Mouse (Mus musculus) neutrophil, adult 5-6 weeks (primary cell): Measurements from ENCODE around the gene Chuk. TPM values are rescaled to one million over a fixed set of nuclear protein-coding genes. Genes with fewer than 3 reads are reported as not detected.
"Not testable (repeated sequence)": the region's sequence is repeated elsewhere in the genome, so short reads cannot be mapped to it uniquely, and the experiment has no call there.

Experiments used
- ATAC-seq: fragments of 151-379, 151-347 bp; 2 replicates; pipeline ENCODE4 v1.8.0; 2017; ENCODE audit warnings: mild to moderate bottlenecking, moderate TSS enrichment; ENCODE audit not compliant: insufficient number of reproducible peaks, poor library complexity, low FRiP score, severe bottlenecking; ENCODE audit errors: extremely low read depth
- total RNA-seq: library from RNA; stranded (forward); fragments of 200-1000 nt; gene quantifications from 2 replicates; pipeline ENCODE4 v1.2.3, GENCODE M21; 2017

Gene Chuk
- total RNA-seq: 132 and 136 TPM in 2 replicates

- peak; percentile 95 for ATAC-seq
These were observed at the start of gene Chuk for GRCm38 (mm10) chr19:44106831-44107660. TSS of gene Chuk (minus strand) at chr19:44107480.

DNA sequence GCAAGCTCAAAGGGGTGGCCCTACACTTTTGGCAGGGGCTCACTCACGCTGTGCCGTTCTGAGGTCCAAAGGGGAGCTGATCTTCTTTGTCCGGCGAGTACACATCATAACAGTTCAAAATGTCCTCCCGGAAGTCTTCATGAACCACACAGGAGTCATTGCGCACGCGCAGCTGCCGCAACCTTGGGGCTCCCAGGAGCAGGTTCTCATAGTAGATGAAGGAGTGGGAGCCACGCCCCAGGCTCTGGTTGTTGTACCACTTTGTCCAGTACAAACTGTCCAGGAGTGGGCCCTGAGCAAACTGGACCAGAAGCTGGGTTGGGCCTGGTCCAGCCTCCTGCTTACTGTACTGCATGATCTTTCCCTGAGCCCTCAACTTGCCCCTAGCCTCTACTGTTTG, 49.7 kb upstream of the Chuk start:
- no peak for ATAC-seq

- no peak for ATAC-seq
These were observed 46.5 kb upstream of the Chuk start for GRCm38 (mm10) chr19:44153781-44154180.

DNA sequence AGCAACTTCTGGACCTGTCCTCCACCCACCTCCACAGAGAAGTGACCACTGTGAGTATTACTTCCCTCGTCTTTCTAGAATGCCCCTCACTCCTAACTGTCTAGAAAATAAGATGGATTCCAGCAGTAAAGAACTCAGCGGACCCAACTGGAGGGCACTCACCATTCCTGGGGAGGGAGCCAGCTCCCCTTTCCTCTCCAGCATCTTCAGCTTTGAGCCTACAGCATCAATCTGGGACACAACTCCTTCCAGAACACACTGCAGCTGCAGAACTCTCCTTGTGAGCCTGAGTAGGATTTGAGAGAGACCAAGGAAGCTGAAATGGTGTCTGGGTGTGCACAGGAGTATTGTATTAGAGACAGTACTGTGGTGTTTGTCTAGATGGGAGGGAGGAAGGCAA, 41.7 kb upstream of the Chuk start:
- no peak for ATAC-seq

DNA sequence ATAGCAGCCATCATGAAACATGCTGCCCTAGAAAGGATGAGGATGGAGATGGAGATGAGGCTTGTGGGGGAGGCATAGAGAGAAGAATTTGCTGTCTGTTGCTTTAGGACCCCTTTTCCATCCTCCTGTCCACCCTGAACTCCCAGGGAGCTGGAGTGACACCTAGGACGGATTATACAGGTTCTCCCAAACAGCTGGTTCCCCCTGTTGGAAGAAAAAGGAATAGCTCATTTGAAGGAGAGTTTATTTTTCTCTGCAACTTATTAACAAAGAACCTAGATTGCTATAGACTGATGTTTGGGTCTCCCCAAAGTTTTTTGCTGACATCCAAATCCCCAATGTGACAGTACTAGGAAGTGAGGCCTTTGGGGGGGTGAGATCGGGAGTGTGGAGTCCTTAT, 41.1 kb upstream of the Chuk start:
- no peak for ATAC-seq

DNA sequence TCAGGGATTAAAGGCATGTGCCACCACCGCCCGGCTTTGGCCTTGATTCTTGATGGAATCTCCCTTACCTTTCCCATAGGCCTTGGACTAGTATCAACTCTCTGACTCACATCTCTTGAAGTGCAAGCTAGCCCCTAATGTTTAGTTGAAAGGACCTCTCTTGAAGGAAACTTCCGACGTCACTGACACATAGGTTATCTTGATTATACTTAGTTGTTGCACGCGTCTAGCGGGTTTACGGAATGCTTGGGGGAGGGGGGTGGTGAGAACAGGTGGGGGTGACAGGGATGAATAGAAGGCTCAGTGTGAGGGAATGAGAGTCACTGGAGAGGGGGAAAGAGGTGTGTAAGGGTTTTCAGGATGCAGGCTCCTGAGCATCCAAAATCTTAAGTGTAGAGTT, 39.7 kb upstream of the Chuk start:
- no peak for ATAC-seq

GRCm38 (mm10) chr19:44146568-44146879, 39.2 kb upstream of the Chuk start:
- ATAC-seq: no peak

GRCm38 (mm10) chr19:44145702-44146567, 38.7 kb upstream of the Chuk start, which contains the start of gene Bloc1s2:
TSS of gene Bloc1s2 (minus strand) at chr19:44146446.
- peak; percentile 73 for ATAC-seq

GRCm38 (mm10) chr19:44144366-44144765, 37.1 kb upstream of the Chuk start:
- ATAC-seq: peak; percentile 51

DNA sequence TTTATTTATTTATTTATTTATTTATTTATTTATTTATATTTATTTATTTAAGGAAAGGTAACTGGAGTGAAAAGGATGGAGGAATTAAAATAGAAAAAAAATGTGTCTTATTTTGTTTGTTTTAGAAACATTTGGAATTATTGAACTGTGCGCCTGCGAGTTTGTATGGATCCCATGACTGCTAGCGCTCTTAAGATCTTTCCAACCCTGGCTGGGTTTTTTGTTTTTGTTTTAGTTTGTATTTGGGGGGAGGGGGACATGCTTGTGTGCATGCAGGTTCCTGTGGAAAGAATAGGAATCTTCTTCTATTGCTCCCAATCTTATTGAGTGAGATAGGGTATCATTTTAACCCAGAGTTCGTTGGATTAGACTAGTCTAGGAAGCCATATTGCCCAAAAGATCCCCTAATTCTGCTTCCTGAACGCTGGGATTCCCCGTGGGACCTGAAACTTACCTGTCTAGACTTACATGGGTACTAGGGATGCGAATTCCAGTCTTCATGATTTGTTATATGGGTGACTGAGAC, 28.7 kb upstream of the Chuk start:
- no peak for ATAC-seq

DNA sequence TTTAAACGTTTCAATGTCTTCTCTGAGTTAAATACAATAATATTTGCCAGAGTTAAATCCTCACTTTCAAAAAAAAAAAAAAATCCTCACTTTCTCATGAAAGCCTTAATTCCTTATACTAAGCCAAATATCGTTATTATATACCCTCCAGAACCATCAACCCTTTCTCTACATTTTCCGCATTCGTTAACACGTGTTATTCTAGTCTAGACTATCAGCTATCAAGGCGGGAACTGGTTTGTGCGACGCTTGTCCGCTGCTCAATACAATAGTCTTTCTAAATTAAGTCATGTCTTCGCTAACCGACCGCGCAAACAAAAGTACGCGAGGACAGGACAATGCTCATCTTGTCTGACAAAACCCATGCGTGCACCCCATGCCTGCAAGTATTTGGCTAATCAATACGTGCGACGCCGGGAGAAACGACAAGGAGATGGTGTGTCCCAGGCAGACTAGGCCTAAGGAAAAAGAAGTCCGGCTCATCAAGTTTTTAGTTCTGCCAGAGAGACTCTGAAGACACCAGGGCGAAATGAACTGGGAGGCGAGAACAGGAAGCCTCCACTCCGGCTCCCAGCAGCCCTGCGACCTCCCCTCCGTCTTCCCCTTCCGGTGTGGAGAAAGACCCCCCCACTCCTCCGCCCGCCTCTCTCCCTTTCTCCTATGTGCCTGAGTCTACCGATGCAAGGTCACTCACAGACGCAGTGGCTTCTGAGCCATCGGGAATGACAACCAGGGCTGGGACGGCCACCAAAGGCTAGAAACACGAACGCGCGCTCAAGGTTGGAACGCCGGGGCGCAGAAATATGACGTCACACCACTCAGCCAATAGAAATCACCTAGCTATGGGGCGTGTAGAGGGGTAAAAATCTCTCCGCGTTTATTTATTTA, 28.0 kb upstream of the Chuk start, which contains the start of gene Cwf19l1:
Gene Cwf19l1 (minus strand): TSS at position 805 of the 888 bp plus-strand sequence.
- peak; percentile 88 for ATAC-seq

GRCm38 (mm10) chr19:44132917-44133316, 25.6 kb upstream of the Chuk start:
- ATAC-seq: no peak

- no peak for ATAC-seq
These were observed 21.3 kb upstream of the Chuk start for GRCm38 (mm10) chr19:44128560-44128959.

DNA sequence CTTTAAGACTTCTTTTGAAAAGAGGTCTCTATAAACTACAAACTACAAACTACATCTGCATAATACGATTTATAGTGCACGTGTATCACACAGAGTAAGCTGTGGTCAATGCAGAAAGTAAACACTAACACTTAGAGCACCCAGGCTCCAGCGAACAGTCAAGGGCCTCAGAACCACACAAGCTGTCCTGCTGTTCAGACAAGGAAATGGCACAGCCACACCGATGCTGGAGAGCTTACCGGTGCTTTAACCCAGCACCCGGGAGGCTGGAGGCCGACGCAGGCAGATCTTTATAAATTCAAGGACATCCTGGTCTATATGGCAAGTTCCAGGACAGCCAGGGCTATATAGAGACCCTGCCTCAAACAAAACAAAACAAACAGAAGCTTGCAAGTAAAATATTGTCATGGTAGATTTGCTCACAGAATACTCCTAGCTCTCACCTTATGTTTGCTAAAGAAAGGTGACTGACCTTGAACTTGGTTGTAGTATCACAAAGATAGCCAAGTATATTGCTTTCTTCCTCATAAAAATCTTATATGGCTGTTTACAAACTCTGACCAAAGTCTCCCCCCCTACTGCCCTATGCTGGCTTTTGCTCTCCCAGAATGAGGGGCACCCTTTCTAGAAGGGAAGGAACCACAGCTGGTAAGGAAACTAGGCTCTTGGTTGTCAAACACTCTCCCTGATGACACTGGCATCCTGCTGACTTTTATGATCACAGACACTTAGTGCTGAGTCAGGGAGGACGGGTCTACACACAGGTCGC, 20.6 kb upstream of the Chuk start:
- ATAC-seq: no peak

DNA sequence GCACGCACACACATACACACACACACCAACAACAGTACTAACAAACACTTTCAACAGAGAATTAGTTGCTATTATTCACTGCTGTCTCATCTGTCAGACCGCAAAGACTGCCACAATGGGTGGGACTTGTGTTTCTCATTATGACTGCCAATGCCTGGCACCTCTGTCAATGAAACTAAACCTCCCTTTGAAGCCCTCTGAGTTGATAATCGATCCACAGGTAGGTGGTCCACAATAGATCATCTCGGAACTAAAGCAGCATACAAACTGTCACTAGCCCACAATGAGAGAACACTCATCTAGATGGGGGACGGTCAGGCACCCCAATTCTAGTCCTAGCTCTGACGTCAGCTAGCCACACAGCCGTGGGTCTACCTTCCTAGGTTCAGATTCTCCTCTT, 13.9 kb upstream of the Chuk start:
- no peak for ATAC-seq

DNA sequence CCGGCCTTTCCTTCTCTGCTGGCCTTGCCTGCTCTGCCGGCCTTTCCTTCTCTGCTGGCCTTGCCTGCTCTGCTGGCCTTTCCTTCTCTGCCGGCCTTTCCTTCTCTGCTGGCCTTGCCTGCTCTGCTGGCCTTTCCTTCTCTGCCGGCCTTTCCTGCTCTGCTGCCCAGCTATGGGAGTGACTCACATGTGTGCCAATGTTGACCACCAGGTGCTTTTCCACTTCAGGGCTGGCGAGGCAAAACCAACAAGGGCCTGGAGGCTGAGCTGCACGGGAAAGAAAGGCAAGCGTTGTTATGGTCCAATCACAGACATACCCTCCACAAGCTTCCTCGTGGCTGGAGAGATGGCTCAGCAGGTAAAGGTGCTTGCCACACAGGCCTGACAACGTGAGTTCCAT, 13.4 kb upstream of the Chuk start:
- ATAC-seq: not testable (repeated sequence)

- ATAC-seq: peak; percentile 40; the same call in 1 of the 2 replicates
These were observed 10.5 kb upstream of the Chuk start for GRCm38 (mm10) chr19:44117793-44118192.

DNA sequence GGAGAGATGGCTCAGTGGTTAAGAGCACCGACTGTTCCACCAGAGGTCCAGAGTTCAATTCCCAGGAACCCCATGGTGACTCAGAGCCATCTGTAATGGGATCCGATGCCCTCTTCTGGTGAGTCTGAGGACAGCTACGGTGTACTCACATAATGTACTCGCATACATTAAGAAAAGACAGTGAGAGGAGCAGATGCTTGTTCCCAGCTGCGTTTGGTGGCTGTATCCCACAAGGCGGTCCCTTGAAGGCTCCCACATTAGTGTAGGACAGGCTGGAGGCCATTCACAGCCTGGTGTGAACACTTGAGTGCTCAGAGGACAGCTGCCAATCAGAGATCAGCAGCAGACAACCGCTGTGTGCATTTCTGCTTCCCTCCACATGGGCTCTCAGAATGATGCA, 4.4 kb upstream of the Chuk start:
- ATAC-seq: no peak
